Mouse (Mus musculus) CH12.LX (cell line): Measurements from ENCODE around the gene Tut7. TPM values are rescaled to one million over a fixed set of nuclear protein-coding genes. Genes with fewer than 3 reads are reported as not detected.

Experiments used
- DNase-seq: peaks from one replicate; pipeline ENCODE4 v3.0.0-alpha.2; 2013; ENCODE audit errors: extremely low read depth
- H3K27ac ChIP-seq: 2 replicates; pipeline ENCODE4 v1.5.1; 2012; ENCODE audit warnings: low read depth, mild to moderate bottlenecking, control low read depth, moderate library complexity; ENCODE audit not compliant: insufficient read depth
- H3K27me3 ChIP-seq: replicated peaks from 2 replicates; pipeline ENCODE3; 2012; ENCODE audit warnings: inconsistent platforms
- H3K36me3 ChIP-seq, 2 experiments: replicated peaks in 1 of 2; 2 replicates each; pipeline versions ENCODE3 to v1.6.1; 2012; ENCODE audit warnings: inconsistent platforms in 1 of 2, low read length in 1 of 2, mild to moderate bottlenecking in 1 of 2, mixed read lengths in 1 of 2, moderate library complexity in 1 of 2; ENCODE audit not compliant: control insufficient read depth in 1 of 2, insufficient read depth in 1 of 2
- H3K4me1 ChIP-seq, 2 experiments: 2 replicates each; pipeline ENCODE4 v1.6.1; 2012; ENCODE audit warnings: inconsistent platforms in 1 of 2, moderate library complexity in 1 of 2; ENCODE audit not compliant: insufficient read depth in 2 of 2, control insufficient read depth in 1 of 2
- H3K4me2 ChIP-seq: 2 replicates; pipeline ENCODE4 v1.6.1; 2012; ENCODE audit warnings: low read depth, mild to moderate bottlenecking, control low read depth; ENCODE audit not compliant: poor library complexity, insufficient read depth, severe bottlenecking
- H3K4me3 ChIP-seq, 3 experiments: fragments of 150-350 bp in 1 of 3; sonication (generic) in 1 of 3; replicated peaks in 1 of 3; 2 replicates each; pipeline versions ENCODE3 to v1.5.1; 2011 to 2012; ENCODE audit warnings: low read depth in 2 of 3, low read length in 2 of 3, mild to moderate bottlenecking in 2 of 3, moderate library complexity in 2 of 3, control low read depth in 1 of 3, improper control_type of control experiment in 1 of 3, inconsistent platforms in 1 of 3, mixed read lengths in 1 of 3; ENCODE audit not compliant: poor library complexity in 1 of 3
- H3K79me2 ChIP-seq: replicated peaks from 2 replicates; pipeline ENCODE4 v1.6.1; 2012; ENCODE audit warnings: mild to moderate bottlenecking, moderate library complexity; ENCODE audit not compliant: control insufficient read depth, poor library complexity, insufficient read depth, severe bottlenecking; ENCODE audit errors: extremely low read depth
- H3K9ac ChIP-seq: 2 replicates; pipeline ENCODE4 v1.6.1; 2012; ENCODE audit warnings: low read depth, mild to moderate bottlenecking, control low read depth, moderate library complexity; ENCODE audit not compliant: insufficient read depth
- H3K9me3 ChIP-seq: replicated peaks from 2 replicates; pipeline ENCODE3; 2012; ENCODE audit warnings: low read length, inconsistent platforms, mixed read lengths
- BHLHE40 ChIP-seq: IDR thresholded peaks from 2 replicates; pipeline ENCODE4 v1.6.1; 2011; ENCODE audit warnings: mild to moderate bottlenecking, low read depth, low read length, improper control_type of control experiment
- CHD1 ChIP-seq: IDR thresholded peaks from 2 replicates; pipeline ENCODE4 v1.6.1; 2012; ENCODE audit warnings: low read depth, low read length, improper control_type of control experiment, inconsistent platforms
- GABPA ChIP-seq: IDR thresholded peaks from 2 replicates; pipeline ENCODE4 v1.6.1; 2012; ENCODE audit warnings: low read depth, low read length, improper control_type of control experiment, inconsistent platforms; ENCODE audit not compliant: insufficient replicate concordance
- JUND ChIP-seq: conservative IDR thresholded peaks from 2 replicates; pipeline ENCODE4 v1.6.1; 2011; ENCODE audit warnings: low read depth, low read length, improper control_type of control experiment
- MAFK ChIP-seq: IDR thresholded peaks from 2 replicates; pipeline ENCODE4 v1.6.1; 2011; ENCODE audit warnings: low read length, improper control_type of control experiment; ENCODE audit not compliant: insufficient replicate concordance
- MAZ ChIP-seq: IDR thresholded peaks from 2 replicates; pipeline ENCODE4 v1.6.1; 2012; ENCODE audit warnings: low read depth, mild to moderate bottlenecking, inconsistent platforms, low read length, improper control_type of control experiment, moderate library complexity
- MYC ChIP-seq: IDR thresholded peaks from 2 replicates; pipeline ENCODE4 v1.6.1; 2011; ENCODE audit warnings: low read depth, mild to moderate bottlenecking, improper control_type of control experiment, low read length
- NELFE ChIP-seq: IDR thresholded peaks from 2 replicates; pipeline ENCODE4 v1.6.1; 2011; ENCODE audit warnings: low read depth, low read length, improper control_type of control experiment
- POLR2A ChIP-seq: IDR thresholded peaks from 2 replicates; pipeline ENCODE4 v1.6.1; 2011; ENCODE audit warnings: low read depth, mild to moderate bottlenecking, improper control_type of control experiment, low read length
- RAD21 ChIP-seq: IDR thresholded peaks from 2 replicates; pipeline ENCODE4 v1.6.1; 2011; ENCODE audit warnings: low read depth, mild to moderate bottlenecking, low read length, improper control_type of control experiment, moderate library complexity
- RCOR1 ChIP-seq: conservative IDR thresholded peaks from 2 replicates; pipeline ENCODE4 v1.6.1; 2012; ENCODE audit warnings: low read depth, mild to moderate bottlenecking, inconsistent platforms, low read length, improper control_type of control experiment
- TBP ChIP-seq: conservative IDR thresholded peaks from 2 replicates; pipeline ENCODE4 v1.6.1; 2011; ENCODE audit warnings: low read depth, low read length, improper control_type of control experiment
- USF2 ChIP-seq: conservative IDR thresholded peaks from 2 replicates; pipeline ENCODE4 v1.6.1; 2011; ENCODE audit warnings: low read depth, low read length, improper control_type of control experiment
- ZKSCAN1 ChIP-seq: IDR thresholded peaks from 2 replicates; pipeline ENCODE4 v1.6.1; 2012; ENCODE audit warnings: low read depth, inconsistent platforms, low read length, improper control_type of control experiment, borderline replicate concordance
- ZMIZ1 ChIP-seq: IDR thresholded peaks from 2 replicates; pipeline ENCODE4 v1.6.1; 2012; ENCODE audit warnings: low read depth, mild to moderate bottlenecking, inconsistent platforms, low read length, improper control_type of control experiment
- ZNF384 ChIP-seq: IDR thresholded peaks from 2 replicates; pipeline ENCODE4 v1.6.1; 2012; ENCODE audit warnings: low read depth, low read length, improper control_type of control experiment, inconsistent platforms
- dilution Hi-C: fragments of 300-500 bp; cut with MboI; formaldehyde crosslinking; loops from 2 replicates; pipeline ENCODE4 v1.14.3; 2020; ENCODE audit warnings: low sequenced_read_pairs; ENCODE audit not compliant: extremely low pct_unique_long_range_greater_than_20kb, extremely low pct_ligation_motif_present
- in situ Hi-C: fragments of 300-500 bp; cut with MboI; formaldehyde crosslinking; loops from 3 replicates; pipeline ENCODE4 v1.14.3; 2019; ENCODE audit warnings: low sequenced_read_pairs, low pct_ligation_motif_present, low pct_unique_long_range_greater_than_20kb, mixed read lengths
- polyA plus RNA-seq: library from polyadenylated mRNA; unstranded; fragments of >175 nt; gene quantifications from 2 replicates; pipeline ENCODE4 v1.2.1, GENCODE M21; 2012; ENCODE audit warnings: low read depth; ENCODE audit not compliant: insufficient read length
- total RNA-seq, 2 experiments: library from RNA; depleted of rRNA; stranded (reverse); fragments of 300-350 nt in 1 of 2; fragments of >200 nt in 1 of 2; gene quantifications; 2 replicates each; pipeline ENCODE4 v1.2.3; 2012 to 2014

Gene Tut7
- total and polyA plus RNA-seq, 3 experiments = 14.3 to 21.6 (median 17.9) TPM

DNA sequence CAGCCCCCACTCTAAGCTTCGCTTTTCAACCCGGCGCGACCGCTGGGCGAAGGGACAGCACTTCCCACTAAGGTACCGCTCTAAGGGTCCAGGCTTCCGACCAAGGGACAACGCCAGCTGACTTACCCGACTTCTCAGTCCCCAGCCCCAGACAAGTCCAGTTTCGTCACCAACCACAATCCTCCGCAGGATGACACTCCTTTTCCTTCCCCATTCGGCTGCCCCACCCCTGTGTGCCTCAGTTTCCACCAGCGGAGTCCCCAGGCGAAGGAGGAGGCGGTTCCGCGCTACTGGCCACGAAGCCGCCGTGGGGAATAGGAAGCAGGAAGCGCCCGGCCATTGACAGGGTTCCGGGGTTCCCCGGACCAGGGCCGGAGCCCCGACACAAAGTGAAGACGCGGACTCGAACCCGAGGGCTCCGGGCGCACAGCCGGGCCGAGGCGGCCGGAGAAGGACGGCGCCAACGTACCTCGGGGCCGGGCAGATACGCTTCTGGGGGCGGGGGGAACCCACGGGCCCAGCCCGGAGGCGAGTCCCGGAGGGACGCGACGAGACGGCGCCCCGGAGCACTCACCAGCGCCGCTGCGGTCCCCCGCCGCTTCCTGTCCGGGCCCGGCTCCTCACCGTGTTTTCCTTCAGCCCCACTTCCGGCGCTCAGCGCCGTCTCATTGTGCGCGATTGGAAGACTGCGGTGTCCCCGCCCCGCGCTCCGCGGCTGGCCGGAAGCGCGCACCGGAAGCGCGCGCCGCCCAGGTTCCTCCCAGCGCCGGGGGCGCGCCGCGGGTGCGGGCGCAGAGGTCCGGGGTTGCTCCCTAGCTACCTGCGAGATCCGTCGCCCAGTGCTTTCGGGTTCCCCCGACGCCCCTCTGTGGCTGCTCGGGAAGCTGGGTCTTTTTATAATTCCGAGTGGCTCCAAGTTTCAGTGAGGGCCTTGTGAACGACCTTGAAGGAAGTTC is at the start of gene Tut7 (continued):
- TF ChIP-seq ZMIZ1 = peak; percentile 91

DNA sequence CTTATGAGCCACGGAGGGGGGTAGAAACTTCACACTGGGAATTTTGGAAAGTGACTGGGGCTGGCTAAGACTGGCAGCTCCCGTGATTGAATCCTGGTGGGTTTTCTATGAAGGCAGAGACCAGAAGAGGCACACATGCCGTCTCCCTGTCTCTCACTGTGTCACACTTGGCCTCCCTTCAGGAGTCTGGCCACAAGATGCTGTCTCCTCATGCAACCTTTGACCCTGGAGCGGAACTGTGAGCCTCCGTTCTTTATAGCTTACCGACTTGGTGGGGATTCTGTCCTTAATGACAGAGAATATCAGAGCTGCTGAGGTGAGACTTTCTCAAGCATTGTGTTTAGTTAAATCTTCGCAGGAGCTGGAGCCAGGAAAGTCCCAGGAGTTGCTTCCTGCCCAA is 49.5 kb upstream of the Tut7 start:
- Histone ChIP-seq H3K4me3 (no peak overlapping the region), H3K9me3 (peaks cover 32% of the 10 kb centered on the region), H3K79me2 (no peaks in the 10 kb centered on the region), H3K9ac (no peak overlapping the region), H3K27me3 (no peaks in the 10 kb centered on the region), H3K4me1 (peaks cover 0 to 11% of the 10 kb centered on the region in 2 experiments; a peak in 2 of 4 replicates), H3K27ac (no peak overlapping the region), H3K36me3 (no peaks in the 10 kb centered on the region), H3K4me2 (no peak overlapping the region)
- dilution Hi-C loops (no loop called here), in situ Hi-C loops (no loop called here)
- TF ChIP-seq TBP = no peak
- no peak for TF ChIP-seq POLR2A
- TF ChIP-seq BHLHE40 = no peak
- no peak for TF ChIP-seq MYC
- no peak for TF ChIP-seq GABPA
- TF ChIP-seq NELFE = no peak
- no peak for TF ChIP-seq MAZ
- no peak for TF ChIP-seq ZKSCAN1
- no peak for DNase-seq

DNA sequence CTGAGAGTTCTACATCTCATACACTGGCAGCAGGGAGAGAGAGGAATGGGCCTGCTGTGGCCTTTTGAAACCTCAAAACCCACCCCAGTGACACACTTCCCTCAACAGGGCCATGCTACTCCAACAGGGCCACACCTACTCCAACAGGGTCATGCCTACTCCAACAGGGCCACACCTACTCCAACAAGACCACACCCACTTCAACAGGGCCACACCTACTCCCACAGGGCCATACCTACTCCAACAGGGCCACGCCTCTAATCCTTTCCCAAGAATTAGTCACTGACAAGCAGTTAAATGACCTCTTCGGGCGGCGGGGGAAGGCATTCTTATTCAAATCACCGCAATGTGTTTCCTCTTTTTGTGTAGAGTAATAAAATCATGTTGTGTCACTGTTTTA is 47.1 kb upstream of the Tut7 start:
- in situ Hi-C loops (no loop called here), dilution Hi-C loops (no loop called here)
- no peaks in the 10 kb centered on the region for H3K79me2 ChIP-seq
- H3K9me3 ChIP-seq = peaks cover 34% of the 10 kb centered on the region
- no peak overlapping the region for H3K9ac ChIP-seq
- H3K27me3 ChIP-seq = no peaks in the 10 kb centered on the region
- no peak overlapping the region for H3K4me3 ChIP-seq
- peaks cover 0 to under 1% of the 10 kb centered on the region in 2 experiments; a peak in 1 of 4 replicates for H3K4me1 ChIP-seq
- H3K36me3 ChIP-seq = no peaks in the 10 kb centered on the region
- peak; percentile 9 for DNase-seq
- no peak overlapping the region for H3K27ac ChIP-seq
- TF ChIP-seq USF2 (no peak), CHD1 (no peak), RCOR1 (no peak), RAD21 (no peak), MYC (no peak), MAFK (no peak), ZNF384 (no peak), JUND (no peak)
- H3K4me2 ChIP-seq = no peak overlapping the region
